Mouse (Mus musculus): Measurements from ENCODE around the gene Zbtb20.
A peak's percentile ranks its signal among the peaks of the same experiment; 100 is the strongest.

Zbtb20 gene

GRCm38 (mm10) chr16:43396849-43397628 lies 521.4 kb downstream of the Zbtb20 start:
- no peak for DNase-seq (ENCODE audit: low spot score in 2 of 2)

- DNase-seq (ENCODE audit: low spot score in 2 of 2) = no peak
Observed at GRCm38 (mm10) chr16:43397629-43398323, 522.1 kb downstream of the Zbtb20 start.

DNA sequence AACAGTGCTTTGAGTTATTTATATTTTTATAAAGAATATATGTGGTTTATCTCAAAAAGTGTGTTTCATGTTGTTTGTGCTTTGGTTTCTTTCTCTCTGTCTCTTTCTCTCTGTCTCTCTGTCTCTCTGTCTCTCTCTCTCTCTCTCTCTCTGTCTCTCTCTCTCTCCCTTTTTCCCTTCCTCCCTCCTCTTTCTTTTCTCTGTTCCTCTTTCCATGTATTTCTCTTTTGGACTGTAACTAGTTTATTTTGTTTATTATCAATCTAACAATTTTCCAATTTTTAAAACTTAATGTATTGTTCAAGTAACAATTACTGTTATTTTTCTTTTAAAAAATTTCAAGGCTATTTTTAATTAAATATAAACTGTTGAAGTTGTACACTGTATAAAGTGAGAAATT lies 523.7 kb downstream of the Zbtb20 start:
- DNase-seq (ENCODE audit: low spot score in 2 of 2) = no peak

DNA sequence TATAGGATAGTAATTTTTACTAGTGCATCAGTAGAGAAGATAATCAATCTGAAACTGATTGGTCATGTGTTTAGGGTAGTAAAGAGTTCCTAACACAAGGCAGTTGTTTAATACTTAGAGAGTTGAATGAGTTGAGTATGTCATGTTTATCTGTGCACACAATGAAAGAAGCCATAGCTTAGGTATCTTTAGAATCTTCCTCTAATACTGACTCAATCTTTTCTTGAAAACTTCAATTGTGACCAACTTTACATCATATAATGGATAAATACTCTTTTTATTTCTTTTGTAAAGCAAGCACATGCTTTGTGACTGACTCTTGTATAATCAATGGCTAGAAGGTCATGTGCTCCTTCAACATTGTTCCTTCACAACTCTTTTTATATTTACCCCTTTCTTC lies 524.4 kb downstream of the Zbtb20 start:
- DNase-seq (ENCODE audit: low spot score in 2 of 2) = no peak

DNA sequence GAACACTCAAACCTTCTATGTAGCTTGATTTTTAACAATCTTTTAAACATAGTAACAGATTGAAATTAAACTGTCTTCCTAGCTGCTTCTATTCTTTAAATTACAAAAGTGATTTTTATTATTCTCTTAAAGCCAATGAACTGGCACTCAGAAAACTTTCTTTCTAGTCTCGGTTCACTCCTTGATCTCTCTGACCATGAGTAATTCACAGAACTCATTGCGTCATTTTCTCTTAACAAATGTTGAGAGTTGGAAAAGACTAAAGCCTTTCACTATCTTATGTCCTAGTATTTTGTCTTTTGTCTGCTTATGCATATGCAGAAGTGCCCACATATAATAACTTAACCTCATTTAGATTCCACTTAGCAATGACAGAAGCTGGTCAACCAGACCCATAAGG lies 525.3 kb downstream of the Zbtb20 start:
- DNase-seq (ENCODE audit: low spot score in 2 of 2) = no peak

DNA sequence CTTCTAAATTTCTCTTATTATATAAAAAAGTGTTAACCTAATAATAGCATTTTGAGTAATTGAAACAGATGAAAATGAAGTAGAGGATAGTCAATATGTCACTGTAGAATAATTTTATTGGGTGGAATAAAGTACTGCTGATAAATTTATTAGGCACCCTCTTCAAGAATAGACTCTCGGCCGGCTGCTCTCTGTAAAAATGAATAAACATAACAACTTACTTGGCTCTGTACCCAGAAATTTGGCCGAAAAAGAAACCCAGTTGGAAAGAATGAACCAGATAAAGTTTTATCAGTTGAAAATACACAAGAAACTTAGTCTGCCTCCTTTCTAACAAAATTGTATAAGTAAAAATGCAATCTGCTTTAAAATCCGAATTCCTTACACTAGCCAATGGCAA lies 527.2 kb downstream of the Zbtb20 start:
- DNase-seq (ENCODE audit: low spot score in 2 of 2) = no peak

DNA sequence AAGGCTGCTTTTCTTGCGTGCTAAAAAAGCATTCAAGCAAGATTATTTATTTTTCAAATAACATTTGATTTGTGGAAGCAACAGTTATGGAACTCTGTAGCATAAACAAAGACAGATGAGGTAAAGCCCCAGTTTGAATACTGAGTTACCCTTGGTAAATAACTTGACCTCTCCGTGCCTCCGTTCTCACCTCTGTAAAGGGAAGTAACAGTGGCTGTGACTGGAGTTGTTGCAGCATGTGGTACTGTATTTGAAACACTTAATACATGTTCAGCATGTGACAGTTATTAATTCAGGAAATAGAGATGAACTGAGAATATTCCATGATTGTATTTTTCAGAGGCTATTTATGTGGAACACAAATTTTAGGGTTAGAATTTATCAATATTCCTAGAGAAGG lies 529.4 kb downstream of the Zbtb20 start:
- no peak for DNase-seq (ENCODE audit: low spot score in 2 of 2)

GRCm38 (mm10) chr16:43407594-43408142 lies 532.0 kb downstream of the Zbtb20 start:
- DNase-seq (ENCODE audit: low spot score in 2 of 2) = peak; percentile 31

- DNase-seq (ENCODE audit: low spot score in 2 of 2) = no peak
Observed at GRCm38 (mm10) chr16:43408622-43409021, 532.9 kb downstream of the Zbtb20 start.

GRCm38 (mm10) chr16:43409108-43409909 lies 533.6 kb downstream of the Zbtb20 start:
- DNase-seq (ENCODE audit: low spot score in 2 of 2) = no peak

GRCm38 (mm10) chr16:43409910-43410612 lies 534.4 kb downstream of the Zbtb20 start:
- no peak for DNase-seq (ENCODE audit: low spot score in 2 of 2)

DNA sequence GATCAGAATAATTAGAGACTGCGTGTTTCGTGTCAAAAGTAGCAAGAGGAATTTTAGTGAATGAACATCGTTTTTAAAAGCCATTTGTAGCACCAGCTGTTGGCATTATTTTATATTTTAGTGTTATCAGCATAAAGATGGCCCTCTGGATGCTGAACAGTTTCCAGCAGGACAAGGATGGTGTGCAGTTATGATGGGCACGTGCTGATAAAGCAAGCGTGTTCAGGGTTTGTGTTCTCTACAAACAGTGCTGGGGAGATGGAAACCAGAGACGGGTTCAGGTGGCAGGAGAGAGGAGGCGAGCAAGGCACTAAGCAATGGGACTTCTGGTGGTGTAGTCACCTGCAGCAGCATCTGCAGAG lies 534.9 kb downstream of the Zbtb20 start:
- DNase-seq (ENCODE audit: low spot score in 2 of 2) = no peak

GRCm38 (mm10) chr16:43415864-43416263 lies 540.2 kb downstream of the Zbtb20 start:
- no peak for DNase-seq (ENCODE audit: low spot score in 2 of 2)

GRCm38 (mm10) chr16:43419923-43420322 lies 544.2 kb downstream of the Zbtb20 start:
- DNase-seq (ENCODE audit: low spot score in 2 of 2) = no peak

DNA sequence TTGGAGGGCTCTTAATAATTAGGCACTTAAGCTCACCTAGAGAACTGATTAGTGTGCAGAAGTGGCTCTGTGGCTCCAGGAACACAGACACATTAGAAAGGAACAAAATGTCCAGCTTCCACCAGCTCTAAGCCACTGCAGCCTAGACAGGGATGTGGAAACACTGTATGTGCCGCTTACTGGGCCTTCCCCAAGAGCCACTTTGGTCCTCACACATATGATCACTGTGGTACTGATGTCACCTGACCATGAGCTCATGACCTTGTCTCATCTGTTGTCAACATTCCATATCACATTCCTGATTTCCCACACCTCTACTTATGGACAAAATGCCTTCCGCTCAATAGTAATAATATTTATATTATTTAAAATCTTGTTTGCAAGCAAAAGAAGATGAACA lies 553.3 kb downstream of the Zbtb20 start:
- DNase-seq (ENCODE audit: low spot score in 2 of 2) = no peak

GRCm38 (mm10) chr16:43430030-43430429 lies 554.3 kb downstream of the Zbtb20 start:
- DNase-seq (ENCODE audit: low spot score in 2 of 2) = no peak

GRCm38 (mm10) chr16:43431514-43432371 lies 556.1 kb downstream of the Zbtb20 start:
- DNase-seq (ENCODE audit: low spot score in 2 of 2) = no peak

DNA sequence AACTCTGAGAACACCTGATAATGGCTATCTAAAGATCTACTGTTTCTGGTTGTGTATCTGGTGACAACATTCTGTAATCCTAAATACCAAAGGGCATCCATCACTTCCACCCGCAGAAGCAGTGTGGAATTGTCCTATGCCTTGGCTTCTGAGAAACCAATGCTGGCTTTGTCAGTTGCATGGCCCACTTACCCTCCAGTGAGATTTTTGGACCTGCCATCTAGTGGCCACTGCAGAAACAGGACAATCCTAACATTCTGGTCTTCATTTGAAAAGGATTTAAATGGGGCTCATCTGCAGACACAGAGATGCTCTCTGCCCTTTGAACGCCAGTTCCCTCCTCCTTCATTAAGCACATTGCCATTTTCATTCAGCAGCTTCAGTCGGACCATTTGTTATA lies 559.3 kb downstream of the Zbtb20 start:
- peak in 1 of 2 experiments; percentile 20 for DNase-seq (ENCODE audit: low spot score in 2 of 2)

- DNase-seq (ENCODE audit: low spot score in 2 of 2) = no peak
Observed at GRCm38 (mm10) chr16:43438878-43439371, 563.2 kb downstream of the Zbtb20 start.

DNA sequence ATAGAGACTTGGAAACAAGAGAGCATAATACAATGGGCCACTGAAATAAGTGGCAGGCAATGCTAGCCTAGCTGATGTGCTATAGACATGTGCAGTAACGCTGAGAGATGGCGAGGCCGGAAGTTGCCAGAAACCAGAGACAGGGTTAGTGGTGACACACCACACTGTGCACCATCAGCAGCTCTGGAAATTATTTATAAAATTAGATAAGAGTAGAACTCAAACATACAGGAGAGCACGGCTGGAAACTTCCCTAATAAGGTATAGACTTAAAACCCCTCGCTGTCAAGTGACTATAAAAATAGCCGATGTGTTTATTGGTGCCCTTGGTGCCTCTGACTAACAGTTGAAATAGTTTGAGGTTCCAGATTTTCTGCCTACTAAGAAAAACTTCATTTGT lies 565.7 kb downstream of the Zbtb20 start:
- no peak for DNase-seq (ENCODE audit: low spot score in 2 of 2)
